Mouse (Mus musculus): ENCODE measurements around the gene Pja2.
A peak's percentile ranks its signal among the peaks of the same experiment; 100 is the strongest.
"Not testable (repeated sequence)": the region's sequence is repeated elsewhere in the genome, so short reads cannot be mapped to it uniquely, and the experiment has no call there.

Gene Pja2

DNA sequence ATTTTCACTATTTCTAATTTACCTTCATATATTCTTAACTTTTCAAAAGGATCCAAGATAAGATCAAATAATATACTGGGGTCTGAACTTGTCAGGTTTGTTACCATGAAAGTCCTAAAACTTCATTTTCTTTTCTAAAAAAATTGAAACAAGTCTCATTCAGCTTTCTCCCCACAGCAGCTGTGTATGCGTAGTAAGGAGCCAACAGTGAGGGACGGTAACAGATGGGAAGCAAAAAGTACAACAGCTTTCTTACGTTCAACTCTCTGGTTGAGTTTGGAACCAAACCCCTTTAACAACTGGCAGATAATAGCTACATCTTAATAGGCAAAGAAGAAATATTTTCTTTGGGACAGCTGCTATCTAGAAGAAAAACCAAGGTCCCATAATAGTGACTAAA lies 50.3 kb downstream of the Pja2 start:
- DNase-seq (ENCODE audit: extremely low spot score, low spot score) = not testable (repeated sequence)

DNA sequence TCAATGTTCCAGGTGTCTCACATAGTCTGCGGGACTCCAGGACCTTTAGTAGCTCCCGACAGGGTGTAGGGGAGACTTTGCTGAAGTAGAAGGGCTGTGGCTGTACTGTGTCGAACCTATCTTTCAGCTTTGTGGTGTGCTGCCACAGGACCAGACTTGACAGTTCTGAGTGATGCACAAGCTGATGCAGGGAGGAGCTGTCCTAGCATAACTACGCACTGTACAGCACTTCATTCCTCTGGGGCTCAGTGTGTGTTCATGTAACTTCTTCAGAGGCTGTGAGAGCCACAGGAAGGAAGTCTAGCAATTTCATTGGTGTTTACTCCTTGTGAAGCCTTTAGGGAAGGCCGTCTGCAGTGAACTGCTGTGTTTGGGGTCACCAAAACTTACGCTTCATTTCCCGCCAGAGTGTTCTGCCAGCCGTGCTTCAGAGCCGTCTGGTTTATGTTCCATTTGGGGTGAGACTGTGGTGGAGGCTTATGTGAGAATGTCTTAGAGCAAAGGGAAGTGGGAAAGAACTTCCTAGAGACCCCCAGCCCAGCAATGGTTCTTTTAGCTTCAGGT lies 54.0 kb downstream of the Pja2 start:
- no peak for DNase-seq (ENCODE audit: extremely low spot score, low spot score)

GRCm38 (mm10) chr17:64276666-64277065 lies 55.0 kb downstream of the Pja2 start:
- no peak for DNase-seq (ENCODE audit: extremely low spot score, low spot score)

DNA sequence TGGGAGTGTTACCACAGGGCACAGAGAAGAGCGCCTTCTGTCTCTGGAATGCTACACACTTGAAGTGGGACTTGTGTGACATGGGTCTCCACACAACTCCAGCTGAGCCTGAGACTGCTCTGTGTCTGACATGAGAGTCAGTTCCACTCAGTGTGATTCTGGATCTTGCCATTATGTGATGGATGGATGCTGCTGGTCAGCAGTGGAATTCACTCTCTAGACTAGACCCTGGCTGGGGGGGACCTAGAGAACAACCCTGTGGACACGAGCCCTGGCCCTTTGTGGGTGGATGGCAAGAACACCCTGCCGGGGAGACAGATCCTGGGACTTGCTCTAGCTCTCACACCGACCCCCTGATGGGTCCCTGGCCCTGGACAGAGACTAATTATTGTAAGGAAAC lies 56.5 kb downstream of the Pja2 start:
- no peak for DNase-seq (ENCODE audit: extremely low spot score, low spot score)

- no peak for DNase-seq (ENCODE audit: extremely low spot score, low spot score)
These were observed 57.2 kb downstream of the Pja2 start for GRCm38 (mm10) chr17:64274341-64275105.

DNA sequence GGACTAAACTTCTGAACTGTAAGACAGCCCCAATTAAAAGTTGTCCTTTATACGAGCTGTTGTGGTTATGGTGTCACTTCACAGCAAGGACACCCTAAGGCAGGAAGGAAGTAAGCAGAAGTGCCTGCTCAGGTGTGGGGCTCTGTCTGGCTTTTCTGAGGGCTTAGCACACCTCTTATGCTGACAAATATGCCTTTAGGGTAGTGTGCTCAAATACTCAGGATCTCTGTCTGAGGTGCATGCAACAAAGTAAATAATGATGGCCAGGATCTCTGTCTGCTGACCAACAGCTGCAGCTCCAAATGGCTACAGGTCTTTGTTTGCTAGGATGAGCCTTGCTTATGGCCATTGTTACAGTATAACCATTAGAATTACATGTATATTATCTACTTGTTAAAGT lies 71.1 kb downstream of the Pja2 start:
- DNase-seq (ENCODE audit: extremely low spot score, low spot score) = no peak

DNA sequence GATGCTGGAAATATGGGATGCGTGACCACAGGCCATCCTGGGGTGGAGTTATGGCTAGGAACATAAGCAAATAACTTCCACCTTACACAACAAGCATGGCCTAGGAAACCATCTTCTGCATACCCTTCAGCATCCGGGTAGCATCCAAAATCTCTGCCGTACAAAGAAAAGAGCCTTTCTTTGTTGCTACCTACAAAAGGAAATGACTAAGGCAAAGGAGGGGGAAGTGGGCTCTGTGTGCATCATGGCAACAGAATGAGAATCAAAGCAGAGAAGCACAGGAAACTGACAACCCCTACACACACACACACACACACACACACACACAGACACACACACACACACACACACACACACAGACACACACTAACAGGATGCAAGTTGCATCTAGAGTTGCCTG lies 83.5 kb downstream of the Pja2 start:
- DNase-seq (ENCODE audit: extremely low spot score, low spot score) = no peak

GRCm38 (mm10) chr17:64242898-64243297 lies 88.8 kb downstream of the Pja2 start:
- DNase-seq (ENCODE audit: extremely low spot score, low spot score) = peak; percentile 23

DNA sequence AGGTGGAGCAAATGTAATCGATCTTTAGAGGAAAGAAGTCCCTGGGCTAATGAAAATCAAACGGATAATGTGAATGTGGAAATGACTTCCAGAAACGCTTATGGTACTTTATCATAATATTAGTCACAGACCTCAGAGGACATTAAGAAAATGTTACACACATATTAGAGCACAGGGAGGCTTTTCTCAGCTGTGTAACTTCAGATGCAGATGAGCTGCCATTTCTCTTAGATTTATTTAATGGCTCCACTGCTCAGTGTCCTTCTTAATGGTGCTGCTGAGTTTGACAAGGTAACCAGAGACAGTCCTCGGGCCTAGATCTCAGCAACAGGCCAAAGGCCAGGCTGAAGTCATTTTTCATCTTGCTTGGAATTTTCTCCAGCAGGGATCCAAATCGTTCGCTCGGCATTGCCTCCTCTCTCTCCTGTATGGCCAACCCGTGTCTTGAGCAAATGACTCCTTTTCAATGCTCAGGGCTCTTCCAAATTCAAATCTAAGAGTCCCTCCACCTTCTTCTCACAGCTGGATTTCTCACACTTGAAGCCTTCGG lies 89.3 kb downstream of the Pja2 start:
- peak; percentile 42 for DNase-seq (ENCODE audit: extremely low spot score, low spot score)

DNA sequence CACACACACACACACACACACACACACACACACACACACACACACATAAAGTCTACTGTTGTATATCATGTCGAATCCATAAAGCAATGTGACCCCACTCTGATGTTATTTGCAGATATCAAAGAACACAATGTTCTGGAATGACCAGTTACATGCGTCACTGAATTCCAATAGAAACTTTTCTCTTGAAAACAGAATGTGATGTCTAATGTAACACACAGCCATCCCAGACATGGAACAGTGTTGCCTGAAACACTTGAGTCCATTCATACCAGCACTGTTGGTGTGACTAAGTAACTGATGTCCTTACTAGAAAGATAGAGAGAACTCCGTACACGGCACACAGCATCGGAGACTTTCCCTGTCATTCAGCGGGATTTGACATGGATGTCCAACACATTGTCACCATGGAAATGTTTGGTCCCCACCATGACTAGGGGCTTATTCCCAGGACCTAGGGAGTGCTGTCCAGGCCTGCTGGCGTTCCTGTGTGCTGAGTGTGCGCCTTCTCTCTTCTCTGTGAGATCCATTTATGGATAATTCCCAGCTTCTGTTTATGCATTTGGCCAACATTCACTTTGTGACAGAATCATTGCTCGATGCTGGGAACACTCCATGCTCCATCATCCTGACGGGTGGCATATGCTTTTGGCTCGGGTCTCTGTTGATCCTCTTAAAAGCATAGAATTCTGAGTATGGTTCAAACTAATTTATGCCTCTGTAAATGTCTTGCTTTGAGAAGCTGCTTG lies 90.0 kb downstream of the Pja2 start:
- no peak for DNase-seq (ENCODE audit: extremely low spot score, low spot score)

GRCm38 (mm10) chr17:64232134-64232533 lies 99.6 kb downstream of the Pja2 start:
- no peak for DNase-seq (ENCODE audit: extremely low spot score, low spot score)

- DNase-seq (ENCODE audit: extremely low spot score, low spot score) = not testable (repeated sequence)
These were observed 100.1 kb downstream of the Pja2 start for GRCm38 (mm10) chr17:64231637-64232036.

DNA sequence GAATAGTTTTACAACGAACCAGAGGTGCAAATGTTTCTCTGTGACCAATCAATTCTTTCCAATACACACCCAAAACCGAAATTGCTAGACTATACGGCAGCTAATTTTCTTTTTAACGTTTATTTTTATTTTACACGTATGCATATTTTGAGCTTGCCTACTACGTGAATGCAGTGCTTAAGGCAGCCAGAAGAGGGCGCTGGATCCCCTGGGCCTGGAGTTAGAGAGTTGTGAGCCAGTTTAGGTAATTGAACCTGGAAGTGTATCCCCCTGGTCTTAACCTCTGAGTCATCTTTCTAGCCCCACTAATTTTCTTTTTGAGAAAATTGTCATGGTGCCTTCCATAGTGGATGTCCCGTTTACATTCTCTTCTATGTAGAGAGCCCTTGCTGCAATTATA lies 100.5 kb downstream of the Pja2 start:
- no peak for DNase-seq (ENCODE audit: extremely low spot score, low spot score)

All from neural tube, embryonic 10.5 days (tissue).